Mouse (Mus musculus): Measurements from ENCODE around the gene Clpsl2. TPM values are rescaled to one million over a fixed set of nuclear protein-coding genes. Genes with fewer than 3 reads are reported as not detected.

Clpsl2 gene
- polyA plus RNA-seq, 1 experiment from 2014 or later: not detected

GRCm38 (mm10) chr17:28560598-28560997, 11.4 kb downstream of the Clpsl2 start, which contains the start of gene Clps:
Clps (minus strand) TSS chr17:28560766.
- Histone ChIP-seq H3K4me2 (ENCODE audit: low read depth, low read length) (no peak within 1 kb of the TSS), H3K27ac (replicated peaks; ENCODE audit: low read depth, low read length) (no peak within 1 kb of the TSS), H3K27me3 (replicated peaks; ENCODE audit: control insufficient read depth, insufficient read depth, low read length) (no peaks in the 10 kb centered on the region), H3K9ac (ENCODE audit: low read depth, low read length) (no peak within 1 kb of the TSS), H3K36me3 (ENCODE audit: control insufficient read depth, insufficient read depth, low read length) (no peaks in the 10 kb centered on the region), H3K4me1 (ENCODE audit: control insufficient read depth, insufficient read depth, low read length) (peaks cover 9% of the 10 kb centered on the region; the same call in 1 of the 2 replicates), H3K9me3 (ENCODE audit: control insufficient read depth, low read length) (no peaks in the 10 kb centered on the region), H3K4me3 (ENCODE audit: low read depth, low read length) (no peak within 1 kb of the TSS)
- 72% methylated on average over 4 of the region's 4 CpGs for WGBS
- DNase-seq (ENCODE audit: low spot score) (no peak), ATAC-seq (ENCODE audit: low read depth) (no peak)

- ATAC-seq (ENCODE audit: low read depth): no peak
- no peak for DNase-seq (ENCODE audit: low spot score)
- no peak overlapping the region for H3K27ac ChIP-seq (replicated peaks; ENCODE audit: low read depth, low read length)
- 59% methylated on average over 7 of the region's 7 CpGs for WGBS
- no peak overlapping the region for H3K9ac ChIP-seq (ENCODE audit: low read depth, low read length)
- H3K4me2 ChIP-seq (ENCODE audit: low read depth, low read length): no peak overlapping the region
- no peaks in the 10 kb centered on the region for H3K27me3 ChIP-seq (replicated peaks; ENCODE audit: control insufficient read depth, insufficient read depth, low read length)
- H3K9me3 ChIP-seq (ENCODE audit: control insufficient read depth, low read length): no peaks in the 10 kb centered on the region
- no peak overlapping the region for H3K4me3 ChIP-seq (ENCODE audit: low read depth, low read length)
- H3K4me1 ChIP-seq (ENCODE audit: control insufficient read depth, insufficient read depth, low read length): peaks cover 2% of the 10 kb centered on the region; the same call in 1 of the 2 replicates
- H3K36me3 ChIP-seq (ENCODE audit: control insufficient read depth, insufficient read depth, low read length): no peaks in the 10 kb centered on the region
Measured at GRCm38 (mm10) chr17:28561613-28562012, 12.4 kb downstream of the Clpsl2 start.

- DNase-seq (ENCODE audit: low spot score): no peak
- H3K4me2 ChIP-seq (ENCODE audit: low read depth, low read length): no peak overlapping the region
- H3K36me3 ChIP-seq (ENCODE audit: control insufficient read depth, insufficient read depth, low read length): no peaks in the 10 kb centered on the region
- no peak overlapping the region for H3K27ac ChIP-seq (replicated peaks; ENCODE audit: low read depth, low read length)
- H3K4me3 ChIP-seq (ENCODE audit: low read depth, low read length): no peak overlapping the region
- no peaks in the 10 kb centered on the region for H3K4me1 ChIP-seq (ENCODE audit: control insufficient read depth, insufficient read depth, low read length)
- no peak overlapping the region for H3K9ac ChIP-seq (ENCODE audit: low read depth, low read length)
- H3K9me3 ChIP-seq (ENCODE audit: control insufficient read depth, low read length): no peaks in the 10 kb centered on the region
- ATAC-seq (ENCODE audit: low read depth): no peak
- H3K27me3 ChIP-seq (replicated peaks; ENCODE audit: control insufficient read depth, insufficient read depth, low read length): no peaks in the 10 kb centered on the region
Measured at GRCm38 (mm10) chr17:28565181-28565580, 16.0 kb downstream of the Clpsl2 start.

GRCm38 (mm10) chr17:28567541-28567940, 18.3 kb downstream of the Clpsl2 start:
- Histone ChIP-seq H3K9me3 (ENCODE audit: control insufficient read depth, low read length) (no peaks in the 10 kb centered on the region), H3K4me2 (ENCODE audit: low read depth, low read length) (no peak overlapping the region), H3K27ac (replicated peaks; ENCODE audit: low read depth, low read length) (no peak overlapping the region), H3K4me1 (ENCODE audit: control insufficient read depth, insufficient read depth, low read length) (no peaks in the 10 kb centered on the region), H3K4me3 (ENCODE audit: low read depth, low read length) (no peak overlapping the region), H3K9ac (ENCODE audit: low read depth, low read length) (no peak overlapping the region), H3K27me3 (replicated peaks; ENCODE audit: control insufficient read depth, insufficient read depth, low read length) (no peaks in the 10 kb centered on the region), H3K36me3 (ENCODE audit: control insufficient read depth, insufficient read depth, low read length) (no peaks in the 10 kb centered on the region)
- DNase-seq (ENCODE audit: low spot score) (no peak), ATAC-seq (ENCODE audit: low read depth) (no peak)
- 35% methylated on average over 3 of the region's 3 CpGs for WGBS

GRCm38 (mm10) chr17:28571868-28572267, 22.7 kb downstream of the Clpsl2 start:
- WGBS: 77% methylated on average over 3 of the region's 3 CpGs

GRCm38 (mm10) chr17:28572521-28572920, 23.3 kb downstream of the Clpsl2 start:
- Histone ChIP-seq H3K4me1 (ENCODE audit: control insufficient read depth, insufficient read depth, low read length) (peaks cover 8% of the 10 kb centered on the region; the same call in 1 of the 2 replicates), H3K4me2 (ENCODE audit: low read depth, low read length) (no peak overlapping the region), H3K9me3 (ENCODE audit: control insufficient read depth, low read length) (no peaks in the 10 kb centered on the region), H3K27ac (replicated peaks; ENCODE audit: low read depth, low read length) (no peak overlapping the region), H3K27me3 (replicated peaks; ENCODE audit: control insufficient read depth, insufficient read depth, low read length) (no peaks in the 10 kb centered on the region), H3K9ac (ENCODE audit: low read depth, low read length) (no peak overlapping the region), H3K4me3 (ENCODE audit: low read depth, low read length) (no peak overlapping the region), H3K36me3 (ENCODE audit: control insufficient read depth, insufficient read depth, low read length) (no peaks in the 10 kb centered on the region)
- DNase-seq (ENCODE audit: low spot score): no peak
- ATAC-seq (ENCODE audit: low read depth): no peak
- WGBS: 83% methylated on average over 7 of the region's 7 CpGs

More at GRCm38 (mm10) chr17:28571868-28572267, 22.7 kb downstream of the Clpsl2 start:
- H3K4me1 ChIP-seq (ENCODE audit: control insufficient read depth, insufficient read depth, low read length): peaks cover 8% of the 10 kb centered on the region; the same call in 1 of the 2 replicates
- H3K4me3 ChIP-seq (ENCODE audit: low read depth, low read length): no peak overlapping the region
- H3K27me3 ChIP-seq (replicated peaks; ENCODE audit: control insufficient read depth, insufficient read depth, low read length): no peaks in the 10 kb centered on the region
- H3K27ac ChIP-seq (replicated peaks; ENCODE audit: low read depth, low read length): no peak overlapping the region
- no peaks in the 10 kb centered on the region for H3K9me3 ChIP-seq (ENCODE audit: control insufficient read depth, low read length)
- no peaks in the 10 kb centered on the region for H3K36me3 ChIP-seq (ENCODE audit: control insufficient read depth, insufficient read depth, low read length)
- ATAC-seq (ENCODE audit: low read depth): no peak
- DNase-seq (ENCODE audit: low spot score): no peak
- no peak overlapping the region for H3K4me2 ChIP-seq (ENCODE audit: low read depth, low read length)
- H3K9ac ChIP-seq (ENCODE audit: low read depth, low read length): no peak overlapping the region

GRCm38 (mm10) chr17:28572941-28573340, 23.7 kb downstream of the Clpsl2 start:
- no peak for ATAC-seq (ENCODE audit: low read depth)
- H3K4me2 ChIP-seq (ENCODE audit: low read depth, low read length): no peak overlapping the region

GRCm38 (mm10) chr17:28575244-28576125, 26.3 kb downstream of the Clpsl2 start, which contains the start of gene Lhfpl5:
Lhfpl5 (plus strand) TSS chr17:28575641.
- WGBS: 29% methylated on average over 27 of the region's 50 CpGs
- Histone ChIP-seq H3K9ac (ENCODE audit: low read depth, low read length) (no peak within 1 kb of the TSS), H3K4me3 (ENCODE audit: low read depth, low read length) (peak within 1 kb of the TSS; percentile 26), H3K27ac (replicated peaks; ENCODE audit: low read depth, low read length) (no peak within 1 kb of the TSS), H3K4me2 (ENCODE audit: low read depth, low read length) (peak within 1 kb of the TSS; percentile 53), H3K4me1 (ENCODE audit: control insufficient read depth, insufficient read depth, low read length) (peaks cover 8% of the 10 kb centered on the region; the same call in 1 of the 2 replicates), H3K27me3 (replicated peaks; ENCODE audit: control insufficient read depth, insufficient read depth, low read length) (no peaks in the 10 kb centered on the region), H3K36me3 (ENCODE audit: control insufficient read depth, insufficient read depth, low read length) (no peaks in the 10 kb centered on the region), H3K9me3 (ENCODE audit: control insufficient read depth, low read length) (no peaks in the 10 kb centered on the region)
- peak; percentile 58 for DNase-seq (ENCODE audit: low spot score)
- ATAC-seq (ENCODE audit: low read depth): peak; percentile 82

More at GRCm38 (mm10) chr17:28572941-28573340, 23.7 kb downstream of the Clpsl2 start:
- Histone ChIP-seq H3K9me3 (ENCODE audit: control insufficient read depth, low read length) (no peaks in the 10 kb centered on the region), H3K9ac (ENCODE audit: low read depth, low read length) (no peak overlapping the region), H3K27ac (replicated peaks; ENCODE audit: low read depth, low read length) (no peak overlapping the region), H3K27me3 (replicated peaks; ENCODE audit: control insufficient read depth, insufficient read depth, low read length) (no peaks in the 10 kb centered on the region), H3K4me1 (ENCODE audit: control insufficient read depth, insufficient read depth, low read length) (peaks cover 8% of the 10 kb centered on the region; the same call in 1 of the 2 replicates), H3K4me3 (ENCODE audit: low read depth, low read length) (no peak overlapping the region), H3K36me3 (ENCODE audit: control insufficient read depth, insufficient read depth, low read length) (no peaks in the 10 kb centered on the region)
- DNase-seq (ENCODE audit: low spot score): no peak
- 79% methylated on average over 6 of the region's 6 CpGs for WGBS
